Mouse (Mus musculus) myocyte (in vitro differentiated cells): ENCODE measurements around the gene Cmpk1.
"Not testable (repeated sequence)": the region's sequence is repeated elsewhere in the genome, so short reads cannot be mapped to it uniquely, and the experiment has no call there.

Source experiments
- CEBPB ChIP-seq: IDR thresholded peaks from 2 replicates; pipeline ENCODE4 v1.6.1; 2011; ENCODE audit warnings: mild to moderate bottlenecking, moderate library complexity; ENCODE audit not compliant: poor library complexity, insufficient read depth, severe bottlenecking
- MAX ChIP-seq: IDR thresholded peaks from one replicate; pipeline ENCODE4 v1.6.1; 2011; ENCODE audit warnings: low read depth, mild to moderate bottlenecking, control low read depth
- POLR2A ChIP-seq: IDR thresholded peaks from one replicate; pipeline ENCODE4 v1.6.1; 2011; ENCODE audit warnings: low read depth, mild to moderate bottlenecking, control low read depth, moderate library complexity; ENCODE audit not compliant: insufficient read length
- TCF12 ChIP-seq: IDR thresholded peaks from one replicate; pipeline ENCODE4 v1.6.1; 2011; ENCODE audit warnings: mild to moderate bottlenecking, control low read depth; ENCODE audit not compliant: poor library complexity, insufficient read depth, severe bottlenecking

DNA sequence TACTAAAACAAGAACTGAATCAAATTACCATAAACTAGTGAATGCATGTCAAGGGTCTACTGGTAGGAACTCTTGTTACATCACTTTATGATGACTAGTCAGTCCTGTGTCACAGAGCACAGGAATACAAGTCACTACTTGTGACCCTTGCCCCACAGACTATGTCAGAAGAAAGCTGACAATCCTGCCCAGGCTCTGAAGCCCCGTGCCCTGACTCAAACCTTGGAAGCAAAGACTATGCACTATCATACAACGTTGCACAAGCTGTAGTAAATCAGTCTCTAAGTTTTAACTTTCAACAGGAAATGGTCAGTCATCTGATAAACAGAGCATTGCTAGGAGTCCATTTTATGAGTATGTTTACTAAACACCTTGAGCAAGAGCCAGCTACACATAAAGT lies 26.2 kb downstream of the Cmpk1 start:
- not testable (repeated sequence) for TF ChIP-seq MAX, POLR2A, CEBPB, TCF12
